Mouse (Mus musculus) liver, embryonic 14.5 days (tissue): Measurements from ENCODE around the gene Ddx31. TPM values are rescaled to one million over a fixed set of nuclear protein-coding genes. Genes with fewer than 3 reads are reported as not detected.

Experiments used
- ATAC-seq: fragments of 200-750 bp; cut with Nextera tagmentation; 2 replicates; pipeline ENCODE4 v1.8.0; 2017; ENCODE audit warnings: moderate number of reproducible peaks, mild to moderate bottlenecking, moderate library complexity; ENCODE audit not compliant: insufficient read depth
- DNase-seq, 3 experiments: peaks; one replicate each; pipeline ENCODE4 v3.0.0-alpha.2; 2012 to 2013; ENCODE audit warnings: low read depth in 3 of 3, low spot score in 3 of 3
- H3K27ac ChIP-seq: fragments of 300-500 bp; sonication (generic); 2 replicates; pipeline ENCODE4 v1.5.1; 2014; ENCODE audit warnings: moderate library complexity, mild to moderate bottlenecking, control low read depth, inconsistent platforms
- H3K27me3 ChIP-seq: fragments of 300-500 bp; sonication (generic); 2 replicates; pipeline ENCODE4 v1.6.1; 2014; ENCODE audit warnings: mild to moderate bottlenecking, low read length, moderate library complexity; ENCODE audit not compliant: control insufficient read depth, insufficient read depth
- H3K36me3 ChIP-seq: fragments of 300-500 bp; sonication (generic); replicated peaks from 2 replicates; pipeline ENCODE4 v1.6.1; 2014; ENCODE audit warnings: low read depth; ENCODE audit not compliant: control insufficient read depth, insufficient read depth
- H3K4me1 ChIP-seq, 2 experiments: fragments of 200-500 bp in 1 of 2; fragments of 300-500 bp in 1 of 2; sonication (generic) in 1 of 2; replicated peaks; 2 replicates each; pipeline ENCODE4 v1.6.1; 2012 to 2014; ENCODE audit warnings: antibody characterized with exemption in 1 of 2, inconsistent platforms in 1 of 2, low read length in 1 of 2; ENCODE audit not compliant: control insufficient read depth in 2 of 2, insufficient read depth in 2 of 2
- H3K4me2 ChIP-seq: fragments of 300-500 bp; sonication (generic); 2 replicates; pipeline ENCODE4 v1.6.1; 2014; ENCODE audit warnings: low read depth, mild to moderate bottlenecking, control low read depth, moderate library complexity
- H3K4me3 ChIP-seq, 2 experiments: fragments of 200-500 bp in 1 of 2; fragments of 300-500 bp in 1 of 2; sonication (generic) in 1 of 2; 2 replicates each; pipeline ENCODE4 v1.5.1; 2012 to 2014; ENCODE audit warnings: low read depth in 2 of 2, low read length in 2 of 2, mild to moderate bottlenecking in 2 of 2, control low read depth in 1 of 2, inconsistent platforms in 1 of 2, moderate library complexity in 1 of 2; ENCODE audit not compliant: insufficient read depth in 1 of 2
- H3K9ac ChIP-seq: fragments of 300-500 bp; sonication (generic); replicated peaks from 2 replicates; pipeline ENCODE4 v1.6.1; 2014; ENCODE audit warnings: mild to moderate bottlenecking, control low read depth, moderate library complexity
- H3K9me3 ChIP-seq: fragments of 300-500 bp; sonication (generic); 2 replicates; pipeline ENCODE4 v1.6.1; 2016; ENCODE audit warnings: low read length, mixed read lengths; ENCODE audit not compliant: control insufficient read depth
- CTCF ChIP-seq: IDR thresholded peaks from 2 replicates; pipeline ENCODE4 v1.5.1; 2016; ENCODE audit warnings: antibody characterized with exemption, low read depth, control low read depth
- EP300 ChIP-seq: IDR thresholded peaks from 2 replicates; pipeline ENCODE4 v1.6.1; 2016; ENCODE audit warnings: antibody characterized with exemption, low read depth
- WGBS: fragments of 180-500 bp; shearing (Covaris S2); extraction: QIAGEN DNeasy Blood & Tissue Kit; methylation state at CpG from one replicate; pipeline ENCODE4 v1.1.7; 2014; ENCODE audit not compliant: insufficient replicate concordance; 5-methylcytosine and 5-hydroxymethylcytosine counted together
- polyA plus RNA-seq, 2 experiments: library from polyadenylated mRNA; depleted of rRNA in 1 of 2; stranded (reverse) in 1 of 2; unstranded in 1 of 2; fragments of >200 nt; fragmentation: Nextera tagmentation in 1 of 2; extraction: Ambion mirVana in 1 of 2; gene quantifications; 2 replicates each; pipeline versions ENCODE4 v1.2.1 to v1.2.3; 2012 to 2014

Gene Ddx31
- polyA plus RNA-seq (2012; rRNA removed): 2.6 and 3.5 TPM in 2 replicates
- 5.0 and 5.7 TPM in 2 replicates for polyA plus RNA-seq (2014; fragmentation: Nextera tagmentation; extraction: Ambion mirVana)

DNA sequence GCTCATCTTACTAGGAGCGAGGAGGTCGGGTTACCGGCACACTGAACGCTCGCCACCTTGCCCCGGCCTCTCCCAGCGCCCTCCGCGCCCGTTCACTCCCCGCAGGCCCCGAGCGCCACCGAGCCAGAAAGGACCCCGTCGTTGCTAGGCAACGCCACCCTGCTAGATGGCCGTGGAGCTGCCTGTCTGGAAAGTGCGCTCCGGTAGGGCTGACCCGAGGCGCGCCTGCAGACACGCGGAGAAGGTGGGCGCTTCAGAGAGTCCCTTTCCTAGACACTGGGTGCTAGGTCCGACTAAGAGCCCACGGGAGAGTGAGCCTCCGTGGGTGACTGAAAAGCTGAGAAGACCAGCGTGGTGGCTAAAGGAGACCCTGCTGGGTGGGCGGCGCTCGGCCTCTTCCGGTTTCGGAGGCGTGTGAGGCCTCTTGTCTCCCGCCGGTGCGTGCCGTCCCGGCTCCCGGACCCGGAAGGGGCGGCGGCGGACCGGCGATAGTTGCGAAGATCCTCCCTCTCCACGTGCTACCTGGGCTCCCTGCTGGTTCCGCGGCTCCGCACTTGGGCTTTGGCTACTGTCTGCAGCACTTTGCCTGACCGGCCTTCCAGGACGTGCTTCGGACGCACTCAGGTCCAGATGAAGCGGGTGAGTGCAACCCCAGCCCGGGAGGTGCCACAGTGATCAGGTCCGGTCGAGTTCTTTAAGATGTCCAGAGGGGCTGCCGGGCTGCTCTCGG lies at the start of gene Ddx31, which contains the start of gene Gtf3c4:
TSS of gene Ddx31 (plus strand) at position 185 of the 730 bp plus-strand sequence.
TSS of gene Gtf3c4 (minus strand) at position 139 of the 730 bp plus-strand sequence.
- Histone ChIP-seq H3K36me3 (peaks cover 4% of the 10 kb centered on the region; the same call in 1 of the 2 replicates), H3K9ac (peak within 1 kb of the TSS; percentile 81), H3K4me2 (peak within 1 kb of the TSS; percentile 94), H3K9me3 (no peaks in the 10 kb centered on the region), H3K27ac (peak within 1 kb of the TSS; percentile 61), H3K4me3 (peak within 1 kb of the TSS; percentile 82 to 83), H3K27me3 (no peaks in the 10 kb centered on the region), H3K4me1 (peaks cover 9 to 18% of the 10 kb centered on the region in 2 experiments)
- under 1% methylated on average over 61 of the region's 63 CpGs for WGBS
- DNase-seq (peak; percentile 87 to 89 (median 89)), ATAC-seq (peak; percentile 99)
- TF ChIP-seq CTCF (0 out of 2 replicates have a peak, but pooled peaks have one; percentile 1), EP300 (peak; percentile 57; the same call in 1 of the 2 replicates)

DNA sequence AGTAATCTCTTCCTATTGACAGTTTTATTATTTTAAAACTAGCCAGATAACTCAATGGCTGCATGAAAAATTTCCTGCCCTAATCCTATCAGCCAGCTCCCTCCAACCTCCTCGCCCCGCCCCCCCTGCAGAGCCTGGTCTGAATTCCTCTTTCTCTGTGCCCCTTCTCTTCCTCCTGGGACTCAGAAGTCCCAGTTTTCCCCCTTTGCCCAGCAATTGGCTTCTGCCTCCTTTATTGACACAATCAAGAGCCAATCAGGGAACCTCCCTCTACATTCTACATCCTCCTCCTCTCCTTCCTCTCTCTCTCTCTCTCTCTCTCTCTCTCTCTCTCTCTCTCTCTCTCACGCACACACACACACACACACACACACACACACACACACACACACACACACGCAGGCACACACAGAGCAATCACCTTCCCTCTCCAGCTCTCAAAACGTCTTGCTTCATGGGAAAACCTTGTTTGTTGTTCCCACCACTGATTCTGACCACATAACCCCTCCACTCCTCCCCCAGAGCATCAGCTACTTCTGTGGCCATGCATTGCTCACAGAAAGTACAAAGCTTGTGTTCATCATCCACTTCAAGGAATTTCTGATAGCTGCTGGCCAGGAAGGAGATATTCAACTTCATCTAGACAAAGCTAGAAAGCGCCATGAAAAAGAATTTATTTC lies 47.1 kb upstream of the Ddx31 start:
- H3K36me3 ChIP-seq: no peaks in the 10 kb centered on the region
- 0 out of 4 replicates have a peak, but pooled peaks cover 0 to 2% of the 10 kb centered on the region in 2 experiments for H3K4me1 ChIP-seq
- DNase-seq (peak in 2 of 3 experiments; percentile 3 to 14), ATAC-seq (no peak)
- H3K9me3 ChIP-seq: no peaks in the 10 kb centered on the region
- no peak overlapping the region for H3K4me3 ChIP-seq
- H3K4me2 ChIP-seq: no peak overlapping the region
- WGBS: 14% methylated on average over 5 of the region's 6 CpGs
- H3K27me3 ChIP-seq: no peaks in the 10 kb centered on the region
- TF ChIP-seq CTCF (no peak), EP300 (no peak)
- H3K27ac ChIP-seq: no peak overlapping the region
- H3K9ac ChIP-seq: no peak overlapping the region

DNA sequence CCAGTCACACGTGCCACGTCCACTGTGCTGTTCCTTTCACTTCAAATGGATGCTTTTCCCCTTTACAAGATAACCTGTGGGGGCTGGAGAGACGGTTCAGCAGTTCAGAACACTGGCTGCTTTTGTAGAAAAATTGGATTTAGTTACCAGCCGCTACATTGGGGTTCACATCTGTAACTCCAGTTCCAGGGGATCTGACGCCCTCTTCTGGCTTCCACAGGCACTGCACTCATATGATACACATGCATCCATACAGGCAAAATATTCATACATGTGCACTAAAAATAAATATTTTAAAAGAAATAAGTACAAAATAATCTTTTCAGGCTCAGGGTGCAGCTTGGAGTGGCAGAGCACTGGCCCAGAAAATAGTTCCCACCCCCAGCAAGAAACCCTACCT lies 45.6 kb upstream of the Ddx31 start:
- Histone ChIP-seq H3K36me3 (no peaks in the 10 kb centered on the region), H3K9me3 (no peaks in the 10 kb centered on the region), H3K27me3 (no peaks in the 10 kb centered on the region), H3K9ac (no peak overlapping the region), H3K27ac (no peak overlapping the region), H3K4me1 (0 out of 4 replicates have a peak, but pooled peaks cover 0 to 2% of the 10 kb centered on the region in 2 experiments), H3K4me3 (no peak overlapping the region), H3K4me2 (no peak overlapping the region)
- ATAC-seq: no peak
- no peak for DNase-seq
- WGBS: 59% methylated on average over 5 of the region's 5 CpGs
- TF ChIP-seq EP300: no peak
- peak; percentile 37; the same call in 1 of the 2 replicates for TF ChIP-seq CTCF

DNA sequence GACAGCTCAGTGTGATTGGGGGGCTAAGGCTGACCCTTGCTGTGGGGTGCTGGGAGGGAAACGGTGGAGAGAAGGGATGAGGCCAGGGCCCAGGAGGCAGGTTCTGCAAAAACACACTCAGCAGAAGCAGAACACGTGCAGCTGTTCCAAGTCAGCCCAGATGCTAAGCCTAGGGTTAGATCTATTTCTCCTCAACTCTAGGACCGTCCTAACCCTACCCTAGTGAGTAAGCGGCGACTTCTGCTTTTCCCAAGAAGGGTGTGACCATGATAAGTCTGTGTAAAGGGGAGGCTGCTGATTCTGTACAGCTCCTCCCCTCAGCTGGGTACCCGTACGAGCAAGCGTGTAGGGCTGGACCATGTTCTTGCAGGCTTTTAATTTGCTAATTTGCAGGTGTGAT lies 43.9 kb upstream of the Ddx31 start:
- Histone ChIP-seq H3K4me3 (no peak overlapping the region), H3K4me2 (no peak overlapping the region), H3K4me1 (0 out of 4 replicates have a peak, but pooled peaks cover 0 to 2% of the 10 kb centered on the region in 2 experiments), H3K36me3 (no peaks in the 10 kb centered on the region), H3K9me3 (no peaks in the 10 kb centered on the region), H3K27me3 (no peaks in the 10 kb centered on the region), H3K27ac (no peak overlapping the region), H3K9ac (no peak overlapping the region)
- ATAC-seq (no peak), DNase-seq (peak in 1 of 3 experiments; percentile 3)
- 16% methylated on average over 8 of the region's 8 CpGs for WGBS
- TF ChIP-seq CTCF (no peak), EP300 (no peak)
